7 mouse cellular contexts compared by ENCODE assay signal in genomic region chr12:108794979-108795537, GRCm38 (mm10). TPM values are rescaled to one million over a fixed set of nuclear protein-coding genes. Genes with fewer than 3 reads are reported as not detected.
A peak's percentile ranks its signal among the peaks of the same experiment; 100 is the strongest.
DNase-seq lines count a peak whose midpoint lies in the region; ATAC-seq and TF ChIP-seq lines count a peak whose summit lies in the region.

No protein-coding gene starts in this region.

- peak overlapping the region; percentile 95; the same call in 1 of the 2 replicates for H3K27ac ChIP-seq in spleen, adult 2 months (ENCODE audit: insufficient read depth, low read length)
- peak overlapping the region; percentile 99 for H3K27ac ChIP-seq in embryonic facial prominence, embryonic 14.5 days (replicated peaks; ENCODE audit: low read depth, low read length)
- peak overlapping the region; percentile 99 for H3K27ac ChIP-seq in limb, embryonic 12.5 days

- 8% methylated on average over 9 of the region's 9 CpGs for WGBS in spleen, adult 2 months
- WGBS in embryonic facial prominence, embryonic 14.5 days: 15% methylated on average over 9 of the region's 9 CpGs
- WGBS in limb, embryonic 12.5 days: 30% methylated on average over 9 of the region's 9 CpGs

- H3K27me3 ChIP-seq in spleen, adult 2 months (ENCODE audit: control insufficient read depth, insufficient read depth, low read length): no peaks in the 10 kb centered on the region
- no peaks in the 10 kb centered on the region for H3K27me3 ChIP-seq in embryonic facial prominence, embryonic 14.5 days (replicated peaks; ENCODE audit: control insufficient read depth, insufficient read depth, low read length)
- no peaks in the 10 kb centered on the region for H3K27me3 ChIP-seq in limb, embryonic 12.5 days

- TF ChIP-seq CTCF in spleen, adult 2 months (IDR thresholded peaks at IDR 0.05; ENCODE audit: extremely low read depth, insufficient read depth, insufficient read length, insufficient replicate concordance): no peak

- TF ChIP-seq POLR2A in spleen, adult 2 months (IDR thresholded peaks at IDR 0.05; ENCODE audit: low read depth, low read length): no peak

- H3K9me3 ChIP-seq in embryonic facial prominence, embryonic 14.5 days (ENCODE audit: control insufficient read depth, low read length): no peaks in the 10 kb centered on the region
- no peaks in the 10 kb centered on the region for H3K9me3 ChIP-seq in limb, embryonic 12.5 days

- DNase-seq in spleen, adult 2 months (ENCODE audit: low read depth in 1 of 2, low spot score in 2 of 2): no peak
- DNase-seq in spleen, postnatal 4 days (ENCODE audit: low spot score in 2 of 2): no peak
- DNase-seq in embryonic facial prominence, embryonic 14.5 days (ENCODE audit: low spot score): peak; percentile 29
- DNase-seq in retina, embryonic 14.5 days (ENCODE audit: low spot score): peak; percentile 21
- DNase-seq in adrenal gland, postnatal 14 days: no peak
- DNase-seq in layer of hippocampus, postnatal 25 days (ENCODE audit: extremely low spot score in 1 of 2, low spot score in 1 of 2): no peak

- peak overlapping the region; percentile 92 for H3K9ac ChIP-seq in embryonic facial prominence, embryonic 14.5 days (ENCODE audit: low read depth, low read length)
- peak overlapping the region; percentile 94 for H3K9ac ChIP-seq in limb, embryonic 12.5 days (replicated peaks)

- H3K4me1 ChIP-seq in spleen, adult 2 months (ENCODE audit: control insufficient read depth, insufficient read depth, insufficient read length): peaks cover 5% of the 10 kb centered on the region; the same call in 1 of the 2 replicates
- peaks cover 19% of the 10 kb centered on the region for H3K4me1 ChIP-seq in embryonic facial prominence, embryonic 14.5 days (ENCODE audit: control insufficient read depth, insufficient read depth, low read length)
- peaks cover 35% of the 10 kb centered on the region for H3K4me1 ChIP-seq in limb, embryonic 12.5 days (replicated peaks)

- no peak for ATAC-seq in embryonic facial prominence, embryonic 14.5 days (ENCODE audit: low read depth)
- no peak for ATAC-seq in limb, embryonic 12.5 days (ENCODE audit: insufficient number of reproducible peaks, insufficient read depth, low FRiP score, low TSS enrichment, low read depth)

- peak overlapping the region; percentile 80 for H3K4me2 ChIP-seq in embryonic facial prominence, embryonic 14.5 days (ENCODE audit: low read depth, low read length)
- H3K4me2 ChIP-seq in limb, embryonic 12.5 days: peak overlapping the region; percentile 80

- peak overlapping the region; percentile 46 for H3K4me3 ChIP-seq in spleen, adult 2 months (ENCODE audit: extremely low read depth, insufficient read depth, insufficient read length)
- peak overlapping the region; percentile 100 for H3K4me3 ChIP-seq in embryonic facial prominence, embryonic 14.5 days (ENCODE audit: low read depth, low read length)
- peak overlapping the region; percentile 99 for H3K4me3 ChIP-seq in limb, embryonic 12.5 days (replicated peaks)

- no peaks in the 10 kb centered on the region for H3K36me3 ChIP-seq in spleen, adult 2 months (ENCODE audit: control insufficient read depth, insufficient read depth, low read length)
- no peaks in the 10 kb centered on the region for H3K36me3 ChIP-seq in embryonic facial prominence, embryonic 14.5 days (ENCODE audit: control insufficient read depth, insufficient read depth, low read length)
- no peaks in the 10 kb centered on the region for H3K36me3 ChIP-seq in limb, embryonic 12.5 days

RNA-seq across cellular contexts. Expression of gene Yy1, which starts 2.3 kb away (rescaled TPM):
- 15.2 and 21.0 TPM in 2 replicates for polyA plus RNA-seq in spleen, adult 2 months (2012; rRNA removed)
- polyA plus RNA-seq in embryonic facial prominence, embryonic 14.5 days (2014; fragmentation: Nextera tagmentation; extraction: Ambion mirVana): 19.9 and 20.3 TPM in 2 replicates
- 23.8 and 24.0 TPM in 2 replicates for polyA plus RNA-seq in limb, embryonic 12.5 days (2016; fragmentation: Nextera tagmentation; extraction: Ambion mirVana)
- total RNA-seq in adrenal gland, postnatal 14 days (2021): 74.2 and 77.6 TPM in 2 replicates
- 10 to 100 TPM; 48.9 to 51.6 TPM for total RNA-seq in layer of hippocampus, postnatal 25 days (2021)

RNA-seq across cellular contexts. Expression of gene Slc25a29, which starts 40.6 kb away (rescaled TPM):
- polyA plus RNA-seq in spleen, adult 2 months (2012; rRNA removed): 5.9 and 9.6 TPM in 2 replicates
- 8.4 and 9.7 TPM in 2 replicates for polyA plus RNA-seq in embryonic facial prominence, embryonic 14.5 days (2014; fragmentation: Nextera tagmentation; extraction: Ambion mirVana)
- 11.5 and 15.2 TPM in 2 replicates for polyA plus RNA-seq in limb, embryonic 12.5 days (2016; fragmentation: Nextera tagmentation; extraction: Ambion mirVana)
- total RNA-seq in adrenal gland, postnatal 14 days (2021): 13.5 and 16.2 TPM in 2 replicates
- 10 to 100 TPM; 18.4 to 22.1 TPM for total RNA-seq in layer of hippocampus, postnatal 25 days (2021)

RNA-seq across cellular contexts. Expression of gene Slc25a47, which starts 40.8 kb away (rescaled TPM):
- polyA plus RNA-seq in spleen, adult 2 months (2012; rRNA removed): 3.2 and 5.2 TPM in 2 replicates
- polyA plus RNA-seq in embryonic facial prominence, embryonic 14.5 days (2014; fragmentation: Nextera tagmentation; extraction: Ambion mirVana): 9.8 and 13.0 TPM in 2 replicates
- 15.5 and 18.0 TPM in 2 replicates for polyA plus RNA-seq in limb, embryonic 12.5 days (2016; fragmentation: Nextera tagmentation; extraction: Ambion mirVana)
- total RNA-seq in adrenal gland, postnatal 14 days (2021): 16.3 and 33.9 TPM in 2 replicates
- 10 to 100 TPM in 1 of 2 experiments, 1 to 10 TPM in 1; 10.0 to 12.0 TPM for total RNA-seq in layer of hippocampus, postnatal 25 days (2021)

Comparison
In these comparisons a context has a peak if more than half of its experiments do, and no peak if none do; other contexts are left out.
1. DNase-seq: peak in embryonic facial prominence, embryonic 14.5 days (single experiment) and retina, embryonic 14.5 days (single experiment); none in spleen, adult 2 months (0 of 2), spleen, postnatal 4 days (0 of 2), adrenal gland, postnatal 14 days (single experiment) and layer of hippocampus, postnatal 25 days (0 of 2).
2. H3K4me3 ChIP-seq: peak in every context shown above with its lines; median percentile 100 in embryonic facial prominence, embryonic 14.5 days; 99 in limb, embryonic 12.5 days; 46 in spleen, adult 2 months.
3. Peak in every context shown above with its lines, with median percentiles within 50 percentile points of each other: H3K27ac ChIP-seq.